In the genomic region with DNA sequence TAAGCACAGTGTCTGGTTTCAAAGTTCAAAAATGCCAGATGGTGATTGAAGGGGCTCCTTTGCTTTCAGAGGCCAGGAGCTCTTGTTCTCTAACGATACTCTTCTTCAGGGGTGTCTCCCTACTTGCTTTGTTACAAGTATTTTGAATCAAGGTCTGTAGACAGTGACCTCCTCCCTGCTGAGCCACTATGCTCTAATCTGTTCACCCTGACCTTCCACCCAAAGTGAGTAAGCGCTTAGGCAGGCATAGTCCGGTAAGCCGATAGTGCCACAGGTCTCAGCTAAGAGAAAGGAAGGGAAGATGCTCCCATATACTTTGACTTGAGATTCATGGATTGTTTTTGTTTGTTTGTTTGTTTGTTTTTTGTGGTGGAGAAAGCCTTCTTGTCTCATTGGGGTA, we compare ENCODE assay signal across 12 mouse cellular contexts.
DNase-seq lines count a peak whose midpoint lies in the region; ATAC-seq and TF ChIP-seq lines count a peak whose summit lies in the region.
"Had no signal": no experiment of that assay in that cellular context is flagged by ENCODE, and none has a peak within 500 bp of the region (broad histone marks: within the 10 kb centered on the region; RNA-seq: fewer than 3 reads in every experiment).

No protein-coding gene starts in this region.

- 0 out of 2 replicates have a peak, but pooled peaks have one; percentile 39 for ATAC-seq in erythroid progenitor cell, adult 5-6 weeks (replicated peaks; ENCODE audit: low FRiP score, poor library complexity, severe bottlenecking)
- peak; percentile 61 for ATAC-seq in liver, embryonic 13.5 days (ENCODE audit: low read depth)
- no peak for ATAC-seq in megakaryocyte progenitor cell, adult 5-6 weeks (replicated peaks; ENCODE audit: poor library complexity)

- no peak for DNase-seq in layer of hippocampus, adult 2 months (ENCODE audit: low spot score in 2 of 2)
- DNase-seq in layer of hippocampus, postnatal 10 days (ENCODE audit: low spot score in 2 of 2): no peak
- DNase-seq in R1 (ENCODE audit: low read depth, low spot score): peak; percentile 43
- DNase-seq in liver, embryonic 13.5 days: no peak
- no peak for DNase-seq in spleen, postnatal 4 days (ENCODE audit: low spot score in 2 of 2)
- DNase-seq in T-cell, adult 2 months (ENCODE audit: low spot score): no peak
- DNase-seq: lung, adult 18-20 months; right cerebral cortex, postnatal 14 days; thymus, postnatal 36 days had no signal

- H3K36me3 ChIP-seq in liver, embryonic 13.5 days: no peaks in the 10 kb centered on the region
- H3K36me3 ChIP-seq: hindbrain, embryonic 15.5 days had no signal

- no peak overlapping the region for H3K4me3 ChIP-seq in layer of hippocampus, adult 2 months
- no peak overlapping the region for H3K4me3 ChIP-seq in liver, embryonic 13.5 days (replicated peaks)
- H3K4me3 ChIP-seq: hindbrain, embryonic 15.5 days had no signal

- WGBS in liver, embryonic 13.5 days (ENCODE audit: insufficient replicate concordance): 25% methylated on average over 4 of the region's 4 CpGs

- H3K9me3 ChIP-seq in liver, embryonic 13.5 days (replicated peaks): no peaks in the 10 kb centered on the region
- H3K9me3 ChIP-seq: hindbrain, embryonic 15.5 days had no signal

- peak overlapping the region; percentile 76 for H3K27ac ChIP-seq in layer of hippocampus, adult 2 months
- H3K27ac ChIP-seq in liver, embryonic 13.5 days: no peak overlapping the region; the same call in 1 of the 2 replicates
- H3K27ac ChIP-seq: hindbrain, embryonic 15.5 days had no signal

- TF ChIP-seq CTCF in layer of hippocampus, adult 2 months (conservative IDR thresholded peaks at IDR 0.05): no peak

- H3K4me2 ChIP-seq in liver, embryonic 13.5 days: peak overlapping the region; percentile 38
- H3K4me2 ChIP-seq: hindbrain, embryonic 15.5 days had no signal

- peaks cover 29% of the 10 kb centered on the region for H3K4me1 ChIP-seq in liver, embryonic 13.5 days (replicated peaks)

- H3K9ac ChIP-seq in liver, embryonic 13.5 days: no peak overlapping the region
- H3K9ac ChIP-seq: hindbrain, embryonic 15.5 days had no signal

- no peaks in the 10 kb centered on the region for H3K27me3 ChIP-seq in liver, embryonic 13.5 days
- H3K27me3 ChIP-seq: hindbrain, embryonic 15.5 days had no signal
